Mouse (Mus musculus): ENCODE data around the gene Zfp292. TPM values are rescaled to one million over a fixed set of nuclear protein-coding genes. Genes with fewer than 3 reads are reported as not detected.

Gene Zfp292
- total and polyA plus RNA-seq, 3 experiments: 9.8 to 19.4 (median 16.8) TPM

- Histone ChIP-seq H3K4me3 (ENCODE audit: control insufficient read depth in 1 of 2, insufficient read depth in 1 of 2, low read depth in 2 of 2, low read length in 2 of 2) (no peak overlapping the region), H3K4me1 (ENCODE audit: control insufficient read depth in 1 of 2, insufficient read depth in 2 of 2, low read length in 2 of 2) (peaks cover 0 to 3% of the 10 kb centered on the region in 2 experiments; a peak in 1 of 4 replicates), H3K27ac (ENCODE audit: control insufficient read depth, low read depth, low read length) (no peak overlapping the region), H3K27me3 (ENCODE audit: control insufficient read depth in 1 of 2, insufficient read depth in 2 of 2, low read length in 2 of 2) (no peaks in the 10 kb centered on the region), H3K79me2 (ENCODE audit: control insufficient read depth, insufficient read depth, low read length, poor library complexity) (no peaks in the 10 kb centered on the region), H3K9ac (ENCODE audit: control insufficient read depth, low read depth, low read length, poor library complexity, severe bottlenecking) (no peak overlapping the region), H3K36me3 (ENCODE audit: control insufficient read depth in 1 of 2, insufficient read depth in 2 of 2, low read length in 2 of 2) (no peaks in the 10 kb centered on the region), H3K9me3 (replicated peaks; ENCODE audit: insufficient read depth, low read length) (no peaks in the 10 kb centered on the region)
- TF ChIP-seq CTCF (IDR thresholded peaks at IDR 0.05 in 2 of 3, conservative IDR thresholded peaks at IDR 0.05 in 1 of 3; ENCODE audit: control insufficient read depth in 1 of 3, insufficient read depth in 1 of 3, low read depth in 2 of 3, low read length in 3 of 3, poor library complexity in 1 of 3, severe bottlenecking in 1 of 3): peak in 2 of 3 experiments; percentile 42 to 47
- TF ChIP-seq MEF2A (IDR thresholded peaks at IDR 0.05; ENCODE audit: extremely low read depth, insufficient replicate concordance, low read depth, low read length, poor library complexity, severe bottlenecking): no peak
- no peak for TF ChIP-seq CHD1 (IDR thresholded peaks at IDR 0.05; ENCODE audit: low read depth, low read length)
- 0 out of 2 replicates have a peak, but pooled peaks have one; percentile 9 for TF ChIP-seq ZC3H11A (IDR thresholded peaks at IDR 0.05; ENCODE audit: low read depth, low read length)
- no peak for TF ChIP-seq MYC (IDR thresholded peaks at IDR 0.05; ENCODE audit: low read depth, low read length)
- TF ChIP-seq USF1 (IDR thresholded peaks at IDR 0.05; ENCODE audit: low read depth, low read length): no peak
- no peak for TF ChIP-seq POLR2AphosphoS2 (IDR thresholded peaks at IDR 0.05; ENCODE audit: low read length)
- TF ChIP-seq RAD21 (IDR thresholded peaks at IDR 0.05; ENCODE audit: low read depth, low read length): peak; percentile 20
- no peak for TF ChIP-seq UBTF (IDR thresholded peaks at IDR 0.05; ENCODE audit: borderline replicate concordance, insufficient read depth, low read depth, low read length)
- TF ChIP-seq GABPA (IDR thresholded peaks at IDR 0.05; ENCODE audit: low read depth, low read length): no peak
- peak; percentile 51 for TF ChIP-seq SMC3 (IDR thresholded peaks at IDR 0.05; ENCODE audit: low read depth, low read length)
- TF ChIP-seq GATA1 (IDR thresholded peaks at IDR 0.05; ENCODE audit: low read depth, low read length): no peak
- TF ChIP-seq JUND (IDR thresholded peaks at IDR 0.05; ENCODE audit: low read depth, low read length): no peak
- no peak for TF ChIP-seq NELFE (IDR thresholded peaks at IDR 0.05; ENCODE audit: low read depth, low read length)
- no peak for DNase-seq (ENCODE audit: low read depth, low spot score)
These were observed 97.9 kb downstream of the Zfp292 start for GRCm38 (mm10) chr4:34784865-34785264.

GRCm38 (mm10) chr4:34782730-34783129, 100.0 kb downstream of the Zfp292 start:
- Histone ChIP-seq H3K4me1 (ENCODE audit: control insufficient read depth in 1 of 2, insufficient read depth in 2 of 2, low read length in 2 of 2) (peaks cover 0 to 3% of the 10 kb centered on the region in 2 experiments; a peak in 2 of 4 replicates), H3K79me2 (ENCODE audit: control insufficient read depth, insufficient read depth, low read length, poor library complexity) (peaks cover 1% of the 10 kb centered on the region; the same call in 1 of the 2 replicates), H3K4me3 (ENCODE audit: control insufficient read depth in 1 of 2, insufficient read depth in 1 of 2, low read depth in 2 of 2, low read length in 2 of 2) (no peak overlapping the region), H3K27ac (ENCODE audit: control insufficient read depth, low read depth, low read length) (no peak overlapping the region), H3K36me3 (ENCODE audit: control insufficient read depth in 1 of 2, insufficient read depth in 2 of 2, low read length in 2 of 2) (no peaks in the 10 kb centered on the region; a peak in 1 of 4 replicates), H3K27me3 (ENCODE audit: control insufficient read depth in 1 of 2, insufficient read depth in 2 of 2, low read length in 2 of 2) (no peaks in the 10 kb centered on the region), H3K9me3 (replicated peaks; ENCODE audit: insufficient read depth, low read length) (no peaks in the 10 kb centered on the region), H3K9ac (ENCODE audit: control insufficient read depth, low read depth, low read length, poor library complexity, severe bottlenecking) (no peak overlapping the region)
- DNase-seq (ENCODE audit: low read depth, low spot score): peak; percentile 58
- no peak for TF ChIP-seq ETS1 (IDR thresholded peaks at IDR 0.05; ENCODE audit: low read depth, low read length)
- no peak for TF ChIP-seq MYC (IDR thresholded peaks at IDR 0.05; ENCODE audit: low read depth, low read length)
- no peak for TF ChIP-seq POLR2AphosphoS5 (IDR thresholded peaks at IDR 0.05; ENCODE audit: borderline replicate concordance, low read depth, low read length)
- TF ChIP-seq RAD21 (IDR thresholded peaks at IDR 0.05; ENCODE audit: low read depth, low read length): peak; percentile 42
- TF ChIP-seq CTCF (IDR thresholded peaks at IDR 0.05 in 2 of 3, conservative IDR thresholded peaks at IDR 0.05 in 1 of 3; ENCODE audit: control insufficient read depth in 1 of 3, insufficient read depth in 1 of 3, low read depth in 2 of 3, low read length in 3 of 3, poor library complexity in 1 of 3, severe bottlenecking in 1 of 3): peak; percentile 27 to 54 (median 50); a peak in 5 of 6 replicates
- TF ChIP-seq EP300 (IDR thresholded peaks at IDR 0.05; ENCODE audit: low read depth in 1 of 2, low read length in 2 of 2): no peak
- no peak for TF ChIP-seq TAL1 (IDR thresholded peaks at IDR 0.05; ENCODE audit: low read length)
- TF ChIP-seq SMC3 (IDR thresholded peaks at IDR 0.05; ENCODE audit: low read depth, low read length): peak; percentile 47
